Mouse (Mus musculus) liver, embryonic 14.5 days (tissue): Measurements from ENCODE around the gene Fcer1g.

Experiments
- CTCF ChIP-seq: IDR thresholded peaks from 2 replicates; pipeline ENCODE4 v1.5.1; 2016; ENCODE audit warnings: antibody characterized with exemption, low read depth, control low read depth
- EP300 ChIP-seq: IDR thresholded peaks from 2 replicates; pipeline ENCODE4 v1.6.1; 2016; ENCODE audit warnings: antibody characterized with exemption, low read depth

GRCm38 (mm10) chr1:171282086-171282805 is 48.1 kb upstream of the Fcer1g start:
- TF ChIP-seq EP300 (no peak), CTCF (no peak)
